Mouse (Mus musculus): ENCODE results near the gene Tbx6.
A peak's percentile ranks its signal among the peaks of the same experiment; 100 is the strongest.

Tbx6 gene

DNA sequence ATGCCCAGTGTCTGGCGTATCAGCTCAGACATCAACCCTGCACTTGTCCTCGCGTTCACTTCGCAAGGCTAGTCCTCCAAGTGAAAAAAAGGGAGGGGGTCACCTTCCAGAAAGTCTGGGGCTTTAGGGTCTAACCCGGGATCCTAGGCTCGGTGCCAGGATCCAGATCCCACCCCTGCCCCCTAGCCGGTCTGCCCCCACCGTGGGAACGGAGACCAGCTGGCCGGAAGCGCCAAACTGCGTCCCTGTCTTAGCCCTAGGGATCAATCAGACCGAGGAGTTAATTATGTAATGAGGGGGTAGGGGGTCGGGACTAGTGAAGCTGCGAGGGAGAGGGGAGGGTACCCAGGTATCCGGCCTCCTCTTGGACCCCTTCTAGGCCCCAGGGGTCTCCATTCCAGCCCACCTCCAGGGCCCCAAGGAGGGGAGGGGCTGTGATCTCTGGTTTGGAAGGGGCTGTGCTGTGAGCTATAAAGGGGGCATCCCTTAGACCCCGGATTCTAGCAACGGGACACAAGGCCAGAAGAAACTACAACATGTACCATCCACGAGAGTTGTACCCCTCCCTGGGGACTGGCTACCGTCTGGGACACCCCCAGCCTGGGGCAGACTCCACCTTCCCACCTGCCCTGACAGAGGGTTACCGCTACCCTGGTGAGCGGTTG is at the start of gene Tbx6:
Gene Tbx6 (plus strand): TSS at position 513 of the 665 bp plus-strand sequence.
- DNase-seq (ENCODE audit: low read depth in 1 of 2, low spot score in 2 of 2) = no peak

DNA sequence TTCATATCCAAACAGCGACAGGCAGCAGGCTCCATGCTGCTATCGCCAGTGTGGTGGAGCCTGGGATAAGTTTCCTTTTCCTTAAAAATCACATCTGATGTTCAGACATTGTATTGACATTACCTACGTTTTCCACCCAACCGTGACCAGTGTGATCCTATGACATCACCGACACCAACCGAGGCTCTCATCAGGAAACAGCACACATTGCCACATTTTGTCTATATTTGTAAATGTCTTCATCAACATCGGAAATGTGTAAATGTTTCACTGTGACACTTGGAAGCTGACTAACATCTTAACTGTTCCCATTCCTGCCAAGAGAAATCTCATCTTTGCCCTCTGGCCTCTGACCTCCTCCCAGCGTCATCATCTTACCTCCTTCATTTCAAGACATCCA is 45.2 kb upstream of the Tbx6 start:
- no peak for DNase-seq (ENCODE audit: low read depth in 1 of 2, low spot score in 2 of 2)

DNA sequence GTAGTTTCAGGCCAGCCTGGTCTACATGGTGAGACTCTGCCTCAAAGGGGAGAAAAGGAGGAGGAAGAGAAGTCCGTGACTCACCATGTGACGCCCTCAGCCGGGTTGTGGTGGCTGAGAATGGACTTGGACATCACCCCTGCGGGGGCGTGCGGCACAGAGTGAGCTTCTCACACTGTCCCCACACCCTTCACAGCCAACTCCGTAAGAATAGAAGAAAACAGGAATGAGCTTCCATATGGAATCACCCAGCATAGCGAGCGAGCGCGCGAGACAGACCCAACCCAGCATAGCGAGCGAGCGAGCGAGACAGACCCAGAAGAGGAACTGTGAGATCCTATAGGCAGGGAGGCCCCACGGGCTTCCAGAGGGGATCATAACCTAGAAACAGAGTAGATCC is 41.7 kb upstream of the Tbx6 start:
- DNase-seq (ENCODE audit: low read depth in 1 of 2, low spot score in 2 of 2) = no peak

DNA sequence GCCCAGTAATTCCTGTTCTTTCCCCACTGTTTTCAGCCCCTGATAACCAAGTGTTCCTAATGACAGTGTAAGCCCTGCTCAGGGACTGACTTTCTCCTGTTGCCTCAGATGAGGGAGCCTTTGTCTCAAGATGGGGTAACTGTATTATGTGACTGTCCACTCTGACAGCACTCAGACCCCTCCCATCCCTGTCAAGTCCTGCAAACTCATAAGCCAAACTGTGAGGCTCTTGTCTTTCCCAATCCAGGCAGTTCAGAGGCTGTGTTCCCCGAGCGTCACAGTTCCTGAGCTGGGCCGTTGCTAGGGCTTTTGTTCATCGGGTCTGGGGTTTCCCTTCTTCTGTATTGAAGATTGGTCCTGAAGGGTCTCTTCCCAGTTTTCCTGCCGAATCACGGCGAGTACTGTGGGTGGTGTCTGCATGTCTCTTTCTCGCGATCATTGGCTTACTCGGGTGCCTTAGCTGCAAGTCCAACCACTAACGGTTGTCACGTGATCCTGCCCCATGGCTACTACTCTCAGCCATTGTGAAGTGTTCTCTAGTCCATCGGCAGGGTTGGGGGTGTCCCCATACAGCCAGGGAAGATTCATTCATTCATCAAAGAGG is 41.0 kb upstream of the Tbx6 start:
- DNase-seq (ENCODE audit: low read depth in 1 of 2, low spot score in 2 of 2) = no peak

DNA sequence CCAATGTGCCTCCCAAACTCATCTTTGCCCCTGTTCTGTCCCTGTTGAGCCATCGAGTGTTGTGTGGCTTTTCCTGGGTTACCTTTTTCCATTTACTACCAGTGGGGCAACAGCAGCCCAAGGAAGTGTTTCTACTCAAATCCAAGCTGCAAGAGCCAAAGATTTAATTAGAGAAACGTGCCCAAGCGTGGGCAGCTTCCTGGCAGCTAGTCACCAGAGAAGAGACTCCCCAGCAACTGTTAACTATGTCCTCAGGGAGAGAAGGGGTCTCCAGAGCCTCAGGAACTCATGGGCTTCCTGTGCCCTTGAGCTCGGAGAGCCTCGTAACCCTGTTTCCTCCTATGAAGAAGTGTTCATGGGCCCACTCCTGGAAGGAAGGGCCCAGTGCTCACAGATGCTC is 40.3 kb upstream of the Tbx6 start:
- DNase-seq (ENCODE audit: low read depth in 1 of 2, low spot score in 2 of 2) = no peak

DNA sequence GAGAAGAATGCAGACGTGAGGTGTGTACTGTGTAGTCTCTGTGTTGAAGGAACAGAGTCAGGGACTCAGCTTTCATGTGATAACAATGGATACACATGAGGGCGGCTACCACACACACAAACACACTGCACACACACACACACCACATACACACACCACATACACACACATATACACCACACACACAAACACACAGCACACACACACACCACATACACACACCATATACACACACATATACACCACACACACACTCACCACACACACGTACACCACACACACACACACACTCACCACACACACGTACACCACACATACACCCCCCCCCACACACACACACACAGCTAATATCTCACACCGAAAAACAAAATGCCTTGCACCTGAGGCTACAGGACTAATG is 39.8 kb upstream of the Tbx6 start:
- DNase-seq (ENCODE audit: low read depth in 1 of 2, low spot score in 2 of 2) = no peak

DNA sequence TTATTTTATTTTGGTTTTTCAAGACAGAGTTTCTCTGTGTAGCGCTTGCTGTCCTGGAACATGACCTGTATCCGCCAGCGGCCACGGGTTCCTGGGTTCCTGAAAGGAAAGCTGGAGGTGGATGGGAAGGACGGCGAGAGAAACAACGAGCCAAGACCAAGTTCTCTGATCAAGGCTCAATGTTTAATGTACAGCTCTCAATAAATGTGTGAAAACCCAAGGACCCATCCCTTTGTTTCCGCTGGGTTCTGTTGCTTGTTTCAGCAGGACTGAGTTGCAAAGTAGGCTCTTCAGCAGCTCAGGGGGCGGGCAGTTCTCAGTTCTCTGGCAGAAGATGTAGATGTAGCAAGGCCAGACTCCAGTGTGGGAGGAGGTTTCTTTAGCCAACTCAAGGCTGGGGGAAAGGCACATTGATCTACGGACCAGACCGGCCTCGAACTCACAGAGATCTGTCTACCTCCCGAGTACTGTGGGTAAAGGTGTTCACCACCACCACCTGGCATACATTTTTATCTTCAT is 39.3 kb upstream of the Tbx6 start:
- DNase-seq (ENCODE audit: low read depth in 1 of 2, low spot score in 2 of 2) = no peak

DNA sequence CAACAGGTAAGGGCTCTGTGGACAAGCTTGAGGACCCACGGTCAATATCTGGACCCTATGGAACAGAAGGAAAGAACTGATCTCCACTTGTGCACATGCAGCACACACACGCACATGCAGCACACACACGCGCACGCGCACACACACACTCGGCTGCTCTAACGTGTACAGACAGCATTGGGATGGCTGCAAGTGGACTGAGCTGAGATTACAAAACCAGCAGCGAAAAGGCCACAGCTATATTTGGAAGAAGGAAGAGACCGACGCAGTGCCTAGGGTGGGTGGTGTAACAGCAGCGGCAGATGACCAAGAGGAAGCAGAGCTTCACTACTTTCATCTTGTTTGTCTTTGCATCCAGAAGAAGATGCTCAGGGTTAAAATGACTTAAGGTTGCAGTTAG is 35.2 kb upstream of the Tbx6 start:
- DNase-seq (ENCODE audit: low read depth in 1 of 2, low spot score in 2 of 2) = peak; percentile 61 to 70

DNA sequence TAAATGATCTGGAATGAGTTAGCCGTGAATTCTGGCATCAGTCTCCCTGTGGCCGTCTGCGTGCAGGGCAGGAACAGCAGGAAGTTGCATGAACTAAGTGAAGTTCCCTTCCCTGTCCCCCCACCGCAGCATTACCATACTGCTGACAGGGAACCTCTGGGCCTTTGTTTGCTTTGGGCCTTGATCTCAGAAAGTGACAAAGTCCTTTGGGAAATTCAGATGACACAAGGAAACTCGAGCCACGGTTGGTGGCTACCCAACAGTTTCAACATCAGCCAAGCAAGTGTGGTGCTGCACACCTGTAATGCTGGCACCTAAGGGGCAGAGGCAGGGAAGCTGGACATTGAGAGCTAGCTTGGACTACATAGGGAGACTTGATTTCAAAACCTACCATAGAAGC is 34.5 kb upstream of the Tbx6 start:
- DNase-seq (ENCODE audit: low read depth in 1 of 2, low spot score in 2 of 2) = peak in 1 of 2 experiments; percentile 57

DNA sequence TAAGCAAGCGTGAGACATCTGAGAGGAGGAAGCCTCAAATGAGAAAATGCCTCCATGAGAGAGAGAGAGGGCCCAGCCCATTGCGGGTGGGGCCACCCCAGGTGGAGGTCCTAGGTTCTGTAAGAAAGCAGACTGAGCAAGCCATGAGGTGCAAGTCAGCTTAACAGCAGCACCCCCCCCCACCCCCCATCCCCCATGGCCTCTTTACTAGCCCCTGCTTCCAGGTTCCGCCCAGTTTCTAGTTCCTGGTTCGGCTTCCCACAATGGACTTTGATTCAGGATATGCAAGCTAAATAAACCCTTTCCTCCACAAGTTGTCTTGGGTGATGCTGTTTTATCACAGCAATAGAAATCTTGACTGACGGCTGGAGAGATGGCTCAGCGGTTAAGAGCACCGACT is 32.5 kb upstream of the Tbx6 start:
- no peak for DNase-seq (ENCODE audit: low read depth in 1 of 2, low spot score in 2 of 2)

DNA sequence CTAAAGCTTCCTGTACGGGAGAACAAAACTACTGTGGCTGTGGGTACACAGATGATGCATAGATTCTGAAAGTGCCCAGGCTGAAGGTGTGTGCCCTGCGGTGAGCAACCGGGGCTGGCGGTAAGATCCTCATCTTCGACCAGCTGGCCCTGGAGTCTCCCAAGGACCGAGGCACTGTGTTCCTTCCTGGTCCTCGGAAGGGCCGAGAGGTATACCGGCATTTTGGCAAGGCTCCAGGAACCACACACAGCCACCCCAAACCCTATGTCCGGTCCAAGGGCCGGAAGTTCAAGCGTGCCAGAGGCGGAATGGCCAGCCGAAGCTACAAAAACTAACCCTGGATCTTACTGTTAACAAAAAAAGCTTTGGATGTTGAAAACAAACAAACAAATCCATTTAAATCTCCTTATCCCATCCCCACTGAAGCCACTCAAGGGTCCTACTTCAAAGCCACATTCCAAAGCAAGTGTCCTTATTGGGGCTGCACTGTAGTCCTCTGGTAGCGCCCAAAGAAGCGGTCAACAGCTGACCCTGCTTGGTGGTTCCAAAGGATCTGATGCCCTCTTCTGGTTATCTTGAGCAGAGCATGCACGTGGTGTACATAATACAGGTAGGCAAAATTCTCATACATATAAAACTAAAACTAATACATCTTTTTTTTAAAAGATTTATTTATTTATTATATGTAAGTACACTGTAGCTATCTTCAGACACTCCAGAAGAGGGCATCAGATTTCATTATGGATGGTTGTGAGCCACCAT is 31.5 kb upstream of the Tbx6 start:
- no peak for DNase-seq (ENCODE audit: low read depth in 1 of 2, low spot score in 2 of 2)

DNA sequence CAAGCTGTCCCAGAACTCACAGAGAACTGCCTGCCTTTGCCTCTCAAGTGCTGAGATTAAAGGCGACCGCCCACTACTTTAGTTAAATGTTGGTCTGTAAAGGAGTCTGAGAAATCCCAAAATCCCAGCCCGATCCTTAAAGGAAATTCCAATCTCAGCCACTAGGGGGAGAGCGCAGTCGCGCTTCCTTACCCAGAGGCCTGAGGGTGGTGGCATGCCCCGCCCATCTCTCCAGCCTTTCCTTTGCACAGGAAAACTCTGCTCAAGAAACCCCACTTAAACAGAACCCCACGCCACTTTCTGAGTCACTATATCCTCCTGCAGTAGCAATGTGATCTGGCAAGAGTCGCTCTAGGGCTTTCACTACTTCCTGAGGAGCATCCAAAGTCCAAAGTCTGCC is 26.4 kb upstream of the Tbx6 start:
- peak in 1 of 2 experiments; percentile 41 for DNase-seq (ENCODE audit: low read depth in 1 of 2, low spot score in 2 of 2)

DNA sequence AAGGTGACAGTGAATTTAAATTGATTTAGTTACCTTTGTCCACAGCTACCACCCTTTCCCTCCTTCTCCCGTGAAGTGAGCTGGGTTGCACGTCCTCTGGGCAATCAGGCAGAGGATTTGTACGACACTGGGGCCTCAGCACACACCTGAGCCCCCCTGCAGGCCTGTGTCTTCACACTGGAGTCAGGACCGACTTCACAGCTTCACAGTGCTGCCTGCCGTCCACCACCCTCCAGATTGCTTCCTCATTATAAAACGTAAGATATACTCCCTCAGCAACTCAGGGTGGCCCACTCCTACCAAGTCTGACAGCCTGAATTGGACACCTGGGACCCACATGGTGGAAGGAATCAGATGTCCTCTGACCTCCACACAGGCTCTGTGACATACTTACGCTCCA is 22.7 kb upstream of the Tbx6 start:
- no peak for DNase-seq (ENCODE audit: low read depth in 1 of 2, low spot score in 2 of 2)

DNA sequence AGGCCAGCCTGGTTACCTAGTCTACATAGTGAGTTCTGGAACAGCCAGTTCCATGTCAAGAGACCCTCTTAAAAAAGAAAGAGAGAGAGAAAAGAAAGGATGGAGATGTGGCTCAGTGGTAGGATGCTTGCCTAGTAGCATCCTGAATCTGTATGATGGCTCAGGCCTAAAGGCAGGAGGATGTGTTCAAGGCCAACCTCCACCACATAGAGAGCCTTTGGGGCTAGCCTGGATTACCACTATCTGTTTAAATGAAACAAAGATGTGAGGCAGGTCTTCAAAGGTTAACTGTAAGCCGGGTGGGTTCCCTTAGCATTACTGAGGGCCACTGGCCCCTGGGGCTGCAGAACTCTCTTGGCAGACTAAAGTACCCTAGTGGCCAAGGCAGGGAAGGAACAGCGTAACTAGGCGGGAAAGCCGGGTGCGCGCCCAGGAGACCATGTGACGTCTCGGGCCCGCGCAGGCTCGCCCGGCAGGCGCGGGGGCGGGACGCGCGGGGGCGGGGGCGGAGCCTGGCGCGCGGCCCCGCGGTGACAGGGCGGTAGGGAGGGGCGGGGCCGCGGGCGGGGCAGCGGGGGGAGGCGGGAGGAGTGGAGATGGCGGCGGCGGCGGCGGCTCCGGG is 22.1 kb upstream of the Tbx6 start, which contains the start of gene Mapk3:
Gene Mapk3 (plus strand): TSS at position 552 of the 622 bp plus-strand sequence.
- DNase-seq (ENCODE audit: low read depth in 1 of 2, low spot score in 2 of 2) = peak; percentile 73 to 84

DNA sequence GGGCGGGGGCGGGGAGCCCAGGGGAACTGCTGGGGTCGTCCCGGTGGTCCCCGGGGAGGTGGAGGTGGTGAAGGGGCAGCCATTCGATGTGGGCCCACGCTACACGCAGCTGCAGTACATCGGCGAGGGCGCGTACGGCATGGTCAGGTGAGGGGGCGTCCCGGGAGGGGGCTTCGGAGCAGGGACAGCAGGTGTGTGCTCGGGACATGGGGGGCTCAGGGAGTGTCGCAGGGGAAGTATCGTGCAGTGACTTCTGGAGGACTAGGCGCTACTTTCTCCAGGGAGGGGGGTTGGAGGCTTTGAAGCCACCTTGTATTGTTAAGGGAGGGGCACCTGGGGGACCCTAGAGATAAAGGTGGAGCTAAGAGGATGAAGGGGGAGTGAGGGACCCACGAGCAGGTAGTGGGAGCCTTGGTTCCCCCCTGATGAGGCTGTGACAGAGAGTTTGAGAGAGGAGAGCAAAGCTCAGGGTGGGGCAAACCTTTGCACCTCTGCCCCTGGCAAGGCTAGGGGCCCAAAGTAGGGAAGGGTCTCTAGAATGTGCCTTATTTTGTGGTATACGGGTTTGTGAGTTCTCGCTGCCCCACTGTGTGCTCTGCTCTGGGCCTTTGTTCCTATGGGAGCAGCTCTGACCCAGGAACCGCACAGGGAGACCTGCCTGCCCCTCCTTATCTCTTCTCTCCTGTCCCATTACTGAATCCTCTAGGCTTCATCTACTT is 21.5 kb upstream of the Tbx6 start:
- DNase-seq (ENCODE audit: low read depth in 1 of 2, low spot score in 2 of 2) = no peak

DNA sequence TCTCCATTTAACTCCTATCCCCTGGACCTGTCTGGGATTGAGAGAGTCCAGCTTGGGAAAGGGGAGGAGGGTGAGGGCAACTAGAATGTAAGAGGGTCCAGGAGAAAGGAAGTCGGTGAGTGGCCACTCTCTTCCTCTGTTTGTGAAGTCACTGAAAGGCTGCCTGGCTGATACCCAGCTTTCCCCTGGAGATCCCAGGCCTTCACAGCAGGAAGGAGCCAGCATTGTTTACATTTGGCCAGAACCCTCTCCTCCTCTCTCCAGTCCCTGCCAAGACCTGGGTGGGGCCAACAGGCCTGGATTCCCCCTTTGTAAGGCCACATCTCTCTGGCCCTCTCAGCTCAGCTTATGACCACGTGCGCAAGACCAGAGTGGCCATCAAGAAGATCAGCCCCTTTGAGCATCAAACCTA is 20.9 kb upstream of the Tbx6 start:
- DNase-seq (ENCODE audit: low read depth in 1 of 2, low spot score in 2 of 2) = no peak

DNA sequence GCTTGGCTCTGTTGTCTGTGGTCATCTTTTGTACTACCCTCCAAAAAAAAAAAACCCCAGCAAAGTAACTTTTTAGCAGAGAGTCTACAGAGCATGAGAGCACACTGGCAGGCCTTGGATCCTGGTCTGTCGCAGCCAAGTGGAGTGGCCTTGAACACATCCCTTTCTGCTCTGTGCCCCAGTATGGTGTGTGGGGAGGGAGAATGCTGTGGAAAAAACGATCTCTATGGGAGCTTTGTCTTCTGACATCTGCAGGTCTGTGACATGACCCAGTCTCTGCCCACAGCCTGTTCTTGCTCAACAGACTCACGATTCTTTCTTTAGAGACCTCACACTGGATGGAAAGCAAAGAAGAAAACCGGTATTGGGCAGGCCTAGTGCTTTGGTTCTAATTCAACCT is 20.3 kb upstream of the Tbx6 start:
- DNase-seq (ENCODE audit: low read depth in 1 of 2, low spot score in 2 of 2) = no peak

DNA sequence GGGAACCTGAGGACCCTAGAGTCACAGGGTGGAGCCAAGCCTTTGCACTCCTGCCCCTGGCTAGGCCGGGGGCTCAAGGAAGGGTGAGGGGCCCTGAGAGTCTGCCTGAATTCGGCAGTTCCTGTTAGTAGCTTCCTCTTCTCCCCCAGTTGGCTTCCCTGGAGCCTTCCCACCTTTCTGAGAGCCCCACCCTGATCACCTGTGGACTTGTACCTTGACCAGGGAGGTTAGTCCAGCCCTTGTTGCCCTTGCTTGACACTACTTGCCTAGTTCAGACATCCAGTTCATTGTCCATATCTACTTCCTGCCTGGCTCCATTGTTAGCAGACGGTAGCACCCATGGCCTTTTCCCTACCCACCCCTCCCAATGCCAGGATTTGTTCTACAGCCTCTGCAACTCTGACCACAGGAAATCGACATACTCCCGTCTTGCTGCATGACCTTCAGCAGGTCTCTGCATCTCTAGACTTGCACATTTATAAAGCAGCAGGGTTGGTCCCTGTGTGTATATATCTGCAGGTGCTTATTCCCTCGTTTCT is 19.7 kb upstream of the Tbx6 start:
- no peak for DNase-seq (ENCODE audit: low read depth in 1 of 2, low spot score in 2 of 2)

DNA sequence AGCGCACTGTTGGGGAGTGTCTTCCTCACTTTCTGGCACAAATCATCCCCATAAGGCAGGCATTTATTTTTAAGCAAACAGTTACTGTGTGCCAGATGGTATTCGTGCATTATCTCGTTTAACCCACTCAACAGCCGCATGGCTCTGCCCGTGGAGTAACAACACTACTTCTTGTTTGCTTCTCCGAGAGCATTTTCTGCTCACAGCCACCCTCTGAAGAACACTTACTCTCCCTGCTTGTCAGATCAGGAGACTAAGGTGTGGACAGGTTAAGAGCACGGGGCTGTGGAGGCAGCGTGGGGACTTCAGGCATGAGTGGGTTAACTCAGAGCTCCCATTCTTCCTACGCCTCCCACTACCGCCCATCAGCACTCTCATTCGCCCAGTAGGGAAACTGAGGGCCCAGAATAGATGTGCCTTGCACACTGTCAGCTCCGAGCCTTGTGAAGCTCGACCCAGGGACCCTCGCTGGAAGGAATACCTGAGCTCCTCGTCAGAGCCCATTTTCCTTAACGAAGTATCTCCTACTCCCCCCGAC is 18.7 kb upstream of the Tbx6 start:
- DNase-seq (ENCODE audit: low read depth in 1 of 2, low spot score in 2 of 2) = no peak

DNA sequence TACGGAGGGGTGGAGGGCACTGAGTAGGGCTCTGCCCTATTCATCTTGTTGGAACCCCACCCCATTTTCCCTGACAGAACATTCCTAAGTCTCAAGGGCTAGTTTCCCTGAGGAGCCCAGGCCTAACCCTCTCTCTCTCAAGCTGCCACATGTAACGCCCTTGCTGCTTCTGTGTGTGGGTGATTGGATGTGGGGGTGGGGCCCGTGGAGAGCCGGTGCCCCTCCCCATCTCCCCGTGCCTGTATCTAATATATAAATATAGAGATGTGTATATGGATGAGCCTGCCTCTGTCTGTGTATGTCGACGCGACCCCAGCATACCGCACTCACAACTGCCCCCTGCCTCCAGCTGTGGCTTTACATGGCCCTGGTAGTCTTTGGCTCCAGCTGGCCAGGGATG is 15.7 kb upstream of the Tbx6 start:
- no peak for DNase-seq (ENCODE audit: low read depth in 1 of 2, low spot score in 2 of 2)

DNA sequence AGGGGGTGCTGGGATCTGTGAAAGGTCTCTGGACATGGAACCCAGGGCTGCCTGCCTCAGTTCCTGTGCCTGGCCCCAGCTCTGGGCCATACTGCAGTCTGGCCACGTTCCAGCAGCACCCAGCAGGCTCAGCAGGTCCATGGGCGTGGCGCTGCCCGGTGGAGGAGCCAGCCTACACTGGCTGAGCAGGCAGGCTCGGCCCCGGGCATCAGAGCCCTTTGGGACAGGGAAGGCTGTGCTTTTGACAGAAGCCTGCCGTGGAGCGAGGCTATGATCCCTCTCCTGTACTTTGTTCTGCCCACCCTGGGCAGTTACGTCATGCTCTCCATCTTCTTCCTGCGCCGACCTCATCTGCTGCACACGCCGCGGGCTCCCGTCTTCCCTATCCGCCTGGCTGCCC is 15.1 kb upstream of the Tbx6 start, which contains the start of gene Gdpd3:
Gene Gdpd3 (plus strand): TSS at position 134 of the 400 bp plus-strand sequence.
- no peak for DNase-seq (ENCODE audit: low read depth in 1 of 2, low spot score in 2 of 2)

All from monocyte, adult 2 months (primary cell).